Mouse (Mus musculus) layer of hippocampus, adult 9-10 months (tissue): ENCODE measurements around the gene Maff.

Source experiments
- DNase-seq: peaks from one replicate; pipeline ENCODE4 v3.0.0; 2022; ENCODE audit warnings: low spot score

The Maff gene

DNA sequence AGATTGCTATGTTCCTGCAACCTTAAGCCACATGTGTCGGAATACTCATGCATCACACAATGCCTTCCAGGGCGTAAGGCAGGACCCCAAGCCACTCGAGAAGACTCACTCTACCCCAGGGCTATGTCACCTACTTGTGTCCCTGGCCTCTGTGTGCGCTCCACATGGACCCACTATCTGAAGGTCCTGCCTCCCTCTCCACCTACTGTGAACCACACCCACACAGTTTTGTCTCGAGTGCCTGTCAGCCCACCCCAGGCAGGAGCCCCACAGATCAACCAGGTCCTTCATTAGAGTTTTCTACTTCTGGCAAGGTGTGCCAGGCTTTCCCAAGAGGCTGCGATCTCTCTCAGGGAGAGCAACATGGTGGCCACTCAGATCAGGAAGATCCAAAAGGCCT is 48.9 kb downstream of the Maff start:
- DNase-seq, result no peak

DNA sequence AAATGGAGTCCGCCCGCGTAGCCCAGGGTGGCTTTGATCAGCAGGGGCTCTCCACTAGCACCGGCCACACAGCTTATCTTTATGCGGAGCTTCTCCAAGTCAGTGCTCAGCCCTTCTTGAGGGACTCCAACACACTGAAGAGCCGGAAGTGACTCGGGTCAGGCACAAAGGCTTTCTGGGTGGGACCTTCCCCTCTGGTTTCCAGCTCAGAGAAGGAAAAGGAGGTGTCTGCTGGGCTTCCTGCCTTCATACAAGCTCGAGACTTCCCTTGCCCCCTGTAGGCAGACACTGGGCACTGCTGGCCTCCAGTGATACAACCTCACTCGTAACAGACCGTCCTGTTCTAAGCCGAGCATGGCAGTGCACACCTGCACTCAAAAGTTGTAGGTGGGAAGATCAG is 50.3 kb downstream of the Maff start:
- no peak for DNase-seq

- no peak for DNase-seq
Observed at GRCm38 (mm10) chr15:79399231-79400052, 53.0 kb downstream of the Maff start.

GRCm38 (mm10) chr15:79400134-79400974 is 53.9 kb downstream of the Maff start:
- no peak for DNase-seq

- no peak for DNase-seq
Observed at GRCm38 (mm10) chr15:79400975-79401365, 54.5 kb downstream of the Maff start.

DNA sequence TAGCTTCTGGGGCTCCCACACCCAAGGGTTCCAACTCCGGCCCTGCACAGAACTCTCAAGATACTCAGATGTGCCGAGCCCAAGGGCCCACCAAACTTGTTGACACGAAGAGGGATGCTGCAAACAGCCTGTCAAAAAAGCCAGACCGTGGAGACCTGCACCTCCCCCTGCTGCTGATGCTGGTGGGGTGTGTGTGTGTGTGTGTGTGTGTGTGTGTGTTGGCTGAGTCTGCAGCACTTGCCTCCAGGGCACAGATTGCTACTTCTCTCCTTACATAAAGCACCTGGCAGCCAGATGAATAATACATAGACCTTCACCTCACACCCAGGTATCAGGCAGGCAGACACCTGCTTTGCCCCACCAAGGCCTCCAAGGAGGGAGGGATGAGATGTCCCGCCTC is 55.8 kb downstream of the Maff start:
- no peak for DNase-seq

GRCm38 (mm10) chr15:79402836-79403762 is 56.7 kb downstream of the Maff start, which contains the start of gene Tmem184b:
Gene Tmem184b (minus strand): TSS chr15:79403569.
- peak; percentile 60 for DNase-seq

- no peak for DNase-seq
Observed at GRCm38 (mm10) chr15:79403763-79404210, 57.4 kb downstream of the Maff start.

GRCm38 (mm10) chr15:79404277-79404676 is 57.9 kb downstream of the Maff start:
- DNase-seq, result no peak

GRCm38 (mm10) chr15:79406564-79406963 is 60.1 kb downstream of the Maff start:
- DNase-seq, result no peak
